Mouse (Mus musculus): ENCODE measurements around the gene Crygs.
A peak's percentile ranks its signal among the peaks of the same experiment; 100 is the strongest.

Crygs gene

DNA sequence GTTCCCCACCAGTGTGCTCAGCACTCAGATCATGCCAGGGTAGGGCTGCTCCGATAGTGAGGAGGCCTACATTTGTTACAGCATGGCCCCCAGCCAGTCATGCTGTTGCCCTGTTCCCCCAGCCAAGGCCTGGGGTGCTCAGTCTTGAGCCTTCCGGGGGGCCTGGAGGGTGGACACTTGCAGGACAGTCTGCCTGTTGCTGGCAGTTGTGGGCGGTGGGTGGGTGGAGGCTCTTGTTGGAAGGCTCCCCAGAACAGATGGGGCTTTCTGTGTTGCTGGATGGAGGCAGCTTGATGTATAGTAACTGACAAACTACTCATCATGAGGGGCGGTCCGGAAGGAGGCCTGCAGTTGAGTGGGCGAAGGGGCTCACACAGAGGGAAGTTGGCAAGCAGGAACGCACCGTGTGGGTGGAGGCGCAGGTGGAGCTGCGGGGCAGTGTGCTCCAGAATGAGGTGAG is 21.4 kb downstream of the Crygs start:
- DNase-seq (ENCODE audit: low read depth, low spot score), result no peak

DNA sequence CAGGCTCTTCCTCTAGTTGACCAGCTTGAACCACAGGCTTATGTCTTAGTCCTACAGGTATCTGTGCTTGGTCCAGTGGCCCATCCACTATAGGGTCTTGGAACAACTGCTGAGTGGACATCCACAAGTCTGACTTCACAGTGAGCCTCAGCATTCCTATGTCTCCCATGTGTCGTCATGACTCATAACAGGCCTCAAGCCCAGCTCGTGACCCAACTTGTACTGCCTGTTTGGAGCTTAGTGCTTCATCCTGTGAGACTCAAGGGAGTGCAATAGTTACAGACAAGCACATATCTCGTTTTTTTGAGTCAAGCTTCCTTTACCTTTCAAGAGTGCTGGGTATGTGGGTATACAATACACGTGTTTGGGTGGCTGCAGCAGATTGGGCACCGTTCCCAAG is 28.7 kb downstream of the Crygs start:
- no peak for DNase-seq (ENCODE audit: low read depth, low spot score)

GRCm38 (mm10) chr16:22779228-22779835 is 32.0 kb downstream of the Crygs start:
- DNase-seq (ENCODE audit: low read depth, low spot score), result no peak

DNA sequence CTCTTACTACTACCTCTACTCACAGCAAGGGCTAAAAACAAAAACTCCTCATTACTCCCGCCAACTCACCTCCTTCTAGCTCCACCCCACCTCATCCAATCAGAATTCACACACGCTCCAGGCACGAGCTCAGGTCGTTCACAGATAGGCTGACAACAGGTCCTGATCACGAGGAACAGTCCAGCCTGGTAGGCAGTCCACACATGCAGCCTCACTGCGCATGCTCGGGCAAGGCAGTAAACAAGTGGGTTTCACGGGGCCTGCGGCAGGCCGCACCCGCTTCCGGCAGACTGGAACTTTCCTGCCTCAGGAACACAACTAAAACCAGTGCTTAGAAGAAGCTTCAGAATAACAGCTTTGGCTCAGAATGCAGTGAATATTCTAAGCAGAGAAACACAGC is 33.1 kb downstream of the Crygs start:
- peak; percentile 34 for DNase-seq (ENCODE audit: low read depth, low spot score)

- peak; percentile 55 for DNase-seq (ENCODE audit: low read depth, low spot score)
These were observed 35.8 kb downstream of the Crygs start for GRCm38 (mm10) chr16:22775471-22775985.

GRCm38 (mm10) chr16:22768661-22769060 is 42.7 kb downstream of the Crygs start:
- DNase-seq (ENCODE audit: low read depth, low spot score), result no peak

DNA sequence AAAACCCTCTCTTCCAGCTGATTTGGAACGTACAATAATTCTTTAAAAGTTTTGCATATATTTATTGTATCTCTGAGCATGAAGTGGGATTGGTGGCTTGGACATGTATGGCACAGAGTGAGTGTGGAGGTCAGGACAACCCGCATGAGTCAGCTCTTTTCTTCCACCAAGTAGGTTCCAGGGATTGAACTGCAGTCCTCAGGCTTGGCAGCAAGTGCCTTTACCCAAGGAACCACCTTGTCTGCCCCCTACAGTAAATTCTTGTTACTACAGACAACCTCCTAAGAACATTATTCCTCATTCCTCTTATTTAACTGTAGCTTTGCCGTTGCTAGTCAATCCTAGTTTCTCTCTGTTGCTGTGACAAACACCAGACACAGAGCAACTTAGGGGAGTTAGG is 44.0 kb downstream of the Crygs start:
- DNase-seq (ENCODE audit: low read depth, low spot score), result peak; percentile 73

DNA sequence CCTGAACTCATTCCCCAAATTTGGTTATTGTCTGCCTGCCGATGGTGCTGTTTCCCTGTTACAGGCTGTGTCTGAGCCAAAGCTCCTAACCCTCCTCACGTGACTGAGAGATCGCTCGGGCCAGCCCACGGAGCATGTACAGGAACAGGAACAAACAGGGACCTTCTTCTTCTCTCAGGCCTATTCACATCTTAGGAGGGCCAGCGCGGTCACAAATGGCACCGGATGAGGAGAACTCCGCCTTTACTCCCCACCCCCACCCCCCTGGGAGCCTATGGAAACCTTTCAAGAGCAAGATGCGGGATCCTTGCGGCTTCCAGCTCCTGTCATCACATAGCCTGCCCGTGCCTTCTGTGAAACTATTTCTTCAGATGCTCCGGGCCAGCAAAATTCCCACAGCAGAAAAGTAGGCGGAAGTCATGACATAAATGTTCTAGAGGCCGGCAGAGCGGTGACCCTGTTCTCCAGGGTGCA is 44.6 kb downstream of the Crygs start:
- peak; percentile 47 for DNase-seq (ENCODE audit: low read depth, low spot score)

- DNase-seq (ENCODE audit: low read depth, low spot score), result no peak
These were observed 45.8 kb downstream of the Crygs start for GRCm38 (mm10) chr16:22765531-22765930.

Data from ES-CJ7 (cell line).